Mouse (Mus musculus): Measurements from ENCODE around the gene Aox3. TPM values are rescaled to one million over a fixed set of nuclear protein-coding genes. Genes with fewer than 3 reads are reported as not detected.

Gene Aox3
- polyA plus RNA-seq, 1 experiment from 2014 or later = 0.32 TPM

GRCm38 (mm10) chr1:58074266-58074665, 38.7 kb upstream of the Aox3 start:
- H3K4me2 ChIP-seq (replicated peaks) = no peak overlapping the region
- no peak overlapping the region for H3K9ac ChIP-seq
- no peaks in the 10 kb centered on the region for H3K27me3 ChIP-seq (ENCODE audit: control insufficient read depth, insufficient read depth, low read length)
- H3K4me1 ChIP-seq (replicated peaks; ENCODE audit: control insufficient read depth, insufficient read depth, low read length) = no peaks in the 10 kb centered on the region; the same call in 1 of the 2 replicates
- ATAC-seq (ENCODE audit: low FRiP score) (no peak), DNase-seq (ENCODE audit: low spot score) (no peak)
- WGBS = 94% methylated on average over 2 of the region's 2 CpGs
- H3K4me3 ChIP-seq (replicated peaks; ENCODE audit: low read length) = no peak overlapping the region
- no peaks in the 10 kb centered on the region for H3K9me3 ChIP-seq (ENCODE audit: control insufficient read depth, low read length)
- no peaks in the 10 kb centered on the region for H3K36me3 ChIP-seq (replicated peaks; ENCODE audit: control insufficient read depth, insufficient read depth)
- H3K27ac ChIP-seq = no peak overlapping the region

DNA sequence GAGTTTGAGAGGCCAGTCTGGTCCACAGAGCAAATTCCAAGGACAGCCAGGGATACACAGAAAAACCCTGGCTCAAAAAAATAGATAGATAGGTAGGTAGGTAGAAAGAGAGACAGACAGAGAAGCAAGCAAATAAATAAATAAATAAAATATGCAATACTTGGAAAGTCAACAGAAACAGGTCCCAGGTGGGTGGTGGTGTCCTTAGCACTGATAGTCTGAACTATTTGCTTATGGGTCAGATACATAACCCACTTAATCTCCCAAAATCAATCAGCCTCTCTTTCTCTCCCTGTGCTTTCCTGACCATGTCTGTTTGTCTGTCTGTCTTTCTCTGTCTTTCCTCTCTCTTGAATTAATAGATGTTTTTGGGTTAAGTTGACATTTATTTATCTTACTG, 35.0 kb upstream of the Aox3 start:
- Histone ChIP-seq H3K36me3 (replicated peaks; ENCODE audit: control insufficient read depth, insufficient read depth) (no peaks in the 10 kb centered on the region), H3K9ac (no peak overlapping the region), H3K9me3 (ENCODE audit: control insufficient read depth, low read length) (no peaks in the 10 kb centered on the region), H3K4me1 (replicated peaks; ENCODE audit: control insufficient read depth, insufficient read depth, low read length) (no peaks in the 10 kb centered on the region), H3K4me3 (replicated peaks; ENCODE audit: low read length) (no peak overlapping the region), H3K4me2 (replicated peaks) (no peak overlapping the region), H3K27me3 (ENCODE audit: control insufficient read depth, insufficient read depth, low read length) (no peaks in the 10 kb centered on the region), H3K27ac (no peak overlapping the region)
- ATAC-seq (ENCODE audit: low FRiP score) = no peak
- DNase-seq (ENCODE audit: low spot score) = no peak

DNA sequence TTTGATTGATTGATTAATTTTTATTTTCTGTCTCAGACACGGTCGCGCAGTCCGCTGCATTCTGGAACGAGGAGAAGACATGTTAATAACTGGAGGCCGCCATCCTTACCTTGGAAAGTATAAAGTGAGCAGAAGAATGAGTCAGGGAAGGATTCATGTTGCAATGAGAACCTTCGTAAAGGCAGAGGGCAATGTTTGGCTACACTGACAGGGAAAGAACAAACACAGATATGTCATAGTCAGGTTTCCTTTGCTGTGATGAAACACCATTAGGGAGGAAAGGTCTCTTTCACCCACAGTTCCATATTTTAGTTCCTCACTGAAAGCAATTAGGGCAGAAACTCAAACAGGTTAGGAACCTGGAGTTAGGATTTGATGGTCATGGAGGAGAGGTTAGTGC, 34.5 kb upstream of the Aox3 start:
- Histone ChIP-seq H3K4me2 (replicated peaks) (no peak overlapping the region), H3K27me3 (ENCODE audit: control insufficient read depth, insufficient read depth, low read length) (no peaks in the 10 kb centered on the region), H3K4me1 (replicated peaks; ENCODE audit: control insufficient read depth, insufficient read depth, low read length) (no peaks in the 10 kb centered on the region), H3K9ac (no peak overlapping the region), H3K9me3 (ENCODE audit: control insufficient read depth, low read length) (no peaks in the 10 kb centered on the region), H3K4me3 (replicated peaks; ENCODE audit: low read length) (no peak overlapping the region), H3K27ac (no peak overlapping the region), H3K36me3 (replicated peaks; ENCODE audit: control insufficient read depth, insufficient read depth) (no peaks in the 10 kb centered on the region)
- no peak for ATAC-seq (ENCODE audit: low FRiP score)
- DNase-seq (ENCODE audit: low spot score) = no peak
- 88% methylated on average over 7 of the region's 7 CpGs for WGBS

- Histone ChIP-seq H3K27ac (no peak overlapping the region), H3K27me3 (ENCODE audit: control insufficient read depth, insufficient read depth, low read length) (no peaks in the 10 kb centered on the region), H3K9ac (no peak overlapping the region), H3K36me3 (replicated peaks; ENCODE audit: control insufficient read depth, insufficient read depth) (no peaks in the 10 kb centered on the region), H3K4me2 (replicated peaks) (no peak overlapping the region), H3K9me3 (ENCODE audit: control insufficient read depth, low read length) (no peaks in the 10 kb centered on the region), H3K4me3 (replicated peaks; ENCODE audit: low read length) (no peak overlapping the region), H3K4me1 (replicated peaks; ENCODE audit: control insufficient read depth, insufficient read depth, low read length) (no peaks in the 10 kb centered on the region)
- DNase-seq (ENCODE audit: low spot score) (no peak), ATAC-seq (ENCODE audit: low FRiP score) (no peak)
- WGBS = 95% methylated on average over 5 of the region's 5 CpGs
Measured at GRCm38 (mm10) chr1:58079689-58080088, 33.2 kb upstream of the Aox3 start.

DNA sequence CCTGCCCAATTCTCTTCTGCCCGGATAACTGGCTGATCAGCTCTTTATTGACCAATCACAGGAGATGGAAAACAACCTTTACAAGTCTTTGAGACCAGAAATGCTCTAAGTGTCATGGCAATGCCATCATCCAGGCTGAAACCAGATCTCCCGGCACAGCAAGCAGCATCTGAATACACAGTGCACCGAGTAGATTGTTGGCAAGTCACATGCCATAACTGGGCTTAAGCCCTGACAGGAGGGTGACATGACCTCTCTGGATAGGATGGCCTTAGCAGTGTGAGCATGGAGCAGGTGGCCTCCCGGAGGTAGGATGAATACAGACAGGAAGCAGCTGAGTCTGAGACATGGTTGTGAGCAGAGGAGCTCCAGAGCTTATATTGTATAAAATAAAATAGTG, 32.5 kb upstream of the Aox3 start:
- no peaks in the 10 kb centered on the region for H3K36me3 ChIP-seq (replicated peaks; ENCODE audit: control insufficient read depth, insufficient read depth)
- no peak overlapping the region for H3K4me3 ChIP-seq (replicated peaks; ENCODE audit: low read length)
- no peaks in the 10 kb centered on the region for H3K9me3 ChIP-seq (ENCODE audit: control insufficient read depth, low read length)
- no peaks in the 10 kb centered on the region for H3K4me1 ChIP-seq (replicated peaks; ENCODE audit: control insufficient read depth, insufficient read depth, low read length)
- no peak overlapping the region for H3K27ac ChIP-seq
- H3K4me2 ChIP-seq (replicated peaks) = no peak overlapping the region
- no peaks in the 10 kb centered on the region for H3K27me3 ChIP-seq (ENCODE audit: control insufficient read depth, insufficient read depth, low read length)
- DNase-seq (ENCODE audit: low spot score) (no peak), ATAC-seq (ENCODE audit: low FRiP score) (no peak)
- WGBS = 84% methylated on average over 4 of the region's 4 CpGs
- H3K9ac ChIP-seq = no peak overlapping the region

DNA sequence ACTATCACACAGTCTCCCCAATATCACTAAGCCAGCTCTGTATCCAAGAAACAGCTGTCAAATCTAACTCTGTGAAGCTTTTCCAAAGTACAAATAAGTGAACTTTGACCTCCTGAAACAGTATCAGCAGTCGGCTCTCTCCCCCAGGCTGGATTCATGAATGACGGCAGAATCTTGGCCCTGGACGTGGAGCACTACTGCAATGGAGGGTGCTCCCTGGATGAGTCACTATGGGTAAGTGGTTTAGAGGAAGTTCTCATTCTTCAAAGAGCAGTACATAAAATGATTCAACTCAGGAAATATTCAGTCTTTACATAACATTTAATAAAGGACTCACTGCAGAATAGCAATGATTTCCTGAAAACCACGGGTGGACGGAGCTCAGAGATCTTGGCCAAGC, 31.6 kb upstream of the Aox3 start:
- H3K27ac ChIP-seq = no peak overlapping the region
- no peaks in the 10 kb centered on the region for H3K4me1 ChIP-seq (replicated peaks; ENCODE audit: control insufficient read depth, insufficient read depth, low read length)
- no peaks in the 10 kb centered on the region for H3K9me3 ChIP-seq (ENCODE audit: control insufficient read depth, low read length)
- ATAC-seq (ENCODE audit: low FRiP score) = no peak
- no peak for DNase-seq (ENCODE audit: low spot score)
- H3K4me3 ChIP-seq (replicated peaks; ENCODE audit: low read length) = no peak overlapping the region
- H3K36me3 ChIP-seq (replicated peaks; ENCODE audit: control insufficient read depth, insufficient read depth) = no peaks in the 10 kb centered on the region
- no peaks in the 10 kb centered on the region for H3K27me3 ChIP-seq (ENCODE audit: control insufficient read depth, insufficient read depth, low read length)
- H3K4me2 ChIP-seq (replicated peaks) = no peak overlapping the region
- WGBS = 87% methylated on average over 5 of the region's 5 CpGs
- H3K9ac ChIP-seq = no peak overlapping the region

- Histone ChIP-seq H3K36me3 (replicated peaks; ENCODE audit: control insufficient read depth, insufficient read depth) (no peaks in the 10 kb centered on the region), H3K4me2 (replicated peaks) (no peak overlapping the region), H3K4me3 (replicated peaks; ENCODE audit: low read length) (no peak overlapping the region), H3K27me3 (ENCODE audit: control insufficient read depth, insufficient read depth, low read length) (no peaks in the 10 kb centered on the region), H3K9me3 (ENCODE audit: control insufficient read depth, low read length) (no peaks in the 10 kb centered on the region), H3K4me1 (replicated peaks; ENCODE audit: control insufficient read depth, insufficient read depth, low read length) (no peaks in the 10 kb centered on the region), H3K27ac (no peak overlapping the region), H3K9ac (no peak overlapping the region)
- WGBS = 76% methylated on average over 5 of the region's 5 CpGs
- ATAC-seq (ENCODE audit: low FRiP score) = no peak
- no peak for DNase-seq (ENCODE audit: low spot score)
Measured at GRCm38 (mm10) chr1:58089316-58089715, 23.6 kb upstream of the Aox3 start.

DNA sequence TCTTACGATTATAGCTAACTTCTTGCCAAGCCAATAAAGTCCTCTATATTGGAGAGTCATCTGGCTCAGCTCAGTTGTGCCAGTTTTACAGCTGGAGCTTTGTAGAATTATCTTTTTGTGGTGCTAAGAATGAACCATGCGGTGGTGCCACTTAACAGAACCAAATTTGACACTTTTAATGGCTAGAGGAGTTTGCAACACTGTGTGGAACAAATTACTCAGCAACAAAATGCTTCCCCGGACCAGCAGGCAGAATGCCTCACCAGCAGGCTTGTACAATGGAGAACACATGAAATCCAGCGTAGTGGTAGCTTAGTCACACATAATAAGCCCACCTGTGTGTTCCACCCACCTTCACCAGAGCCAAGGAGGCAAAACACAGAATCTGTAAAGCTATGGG, 22.7 kb upstream of the Aox3 start:
- Histone ChIP-seq H3K9ac (no peak overlapping the region), H3K27me3 (ENCODE audit: control insufficient read depth, insufficient read depth, low read length) (no peaks in the 10 kb centered on the region), H3K4me1 (replicated peaks; ENCODE audit: control insufficient read depth, insufficient read depth, low read length) (no peaks in the 10 kb centered on the region), H3K36me3 (replicated peaks; ENCODE audit: control insufficient read depth, insufficient read depth) (no peaks in the 10 kb centered on the region), H3K9me3 (ENCODE audit: control insufficient read depth, low read length) (no peaks in the 10 kb centered on the region), H3K4me2 (replicated peaks) (no peak overlapping the region), H3K4me3 (replicated peaks; ENCODE audit: low read length) (no peak overlapping the region), H3K27ac (no peak overlapping the region)
- no peak for ATAC-seq (ENCODE audit: low FRiP score)
- WGBS = 84% methylated on average over 4 of the region's 4 CpGs
- no peak for DNase-seq (ENCODE audit: low spot score)

GRCm38 (mm10) chr1:58091213-58091612, 21.7 kb upstream of the Aox3 start:
- DNase-seq (ENCODE audit: low spot score) (no peak), ATAC-seq (ENCODE audit: low FRiP score) (no peak)
- Histone ChIP-seq H3K27ac (no peak overlapping the region), H3K36me3 (replicated peaks; ENCODE audit: control insufficient read depth, insufficient read depth) (no peaks in the 10 kb centered on the region), H3K9ac (no peak overlapping the region), H3K4me2 (replicated peaks) (no peak overlapping the region), H3K4me1 (replicated peaks; ENCODE audit: control insufficient read depth, insufficient read depth, low read length) (no peaks in the 10 kb centered on the region), H3K9me3 (ENCODE audit: control insufficient read depth, low read length) (no peaks in the 10 kb centered on the region), H3K27me3 (ENCODE audit: control insufficient read depth, insufficient read depth, low read length) (no peaks in the 10 kb centered on the region), H3K4me3 (replicated peaks; ENCODE audit: low read length) (no peak overlapping the region)
- 82% methylated on average over 3 of the region's 3 CpGs for WGBS

DNA sequence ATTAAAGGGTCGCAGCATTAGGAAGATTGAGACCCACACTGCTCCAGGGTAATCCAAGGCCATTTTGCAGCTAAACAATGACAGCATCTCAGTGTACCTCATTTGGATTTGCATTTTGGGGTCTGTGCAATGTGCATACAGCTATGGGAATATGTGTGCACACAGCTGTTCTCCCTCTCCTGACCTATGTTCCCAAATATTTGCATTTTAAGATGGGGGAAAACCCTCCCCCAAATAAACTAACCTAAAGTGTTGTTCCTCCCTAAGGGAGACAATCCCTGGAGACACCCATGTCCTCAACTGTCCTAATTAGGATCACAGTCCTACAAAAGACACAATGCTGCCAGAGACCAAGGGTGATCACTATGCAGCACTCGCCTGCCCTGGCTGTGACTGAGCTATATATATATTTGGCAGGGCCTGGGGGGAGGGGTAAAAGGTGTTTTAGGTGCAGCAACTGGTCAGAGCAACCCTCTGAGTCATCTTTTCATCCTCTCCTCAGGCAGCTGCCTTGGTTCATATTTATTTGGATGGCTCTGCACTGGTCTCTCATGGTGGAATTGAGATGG, 20.9 kb upstream of the Aox3 start:
- Histone ChIP-seq H3K4me3 (replicated peaks; ENCODE audit: low read length) (no peak overlapping the region), H3K4me1 (replicated peaks; ENCODE audit: control insufficient read depth, insufficient read depth, low read length) (no peaks in the 10 kb centered on the region), H3K4me2 (replicated peaks) (no peak overlapping the region), H3K27me3 (ENCODE audit: control insufficient read depth, insufficient read depth, low read length) (no peaks in the 10 kb centered on the region), H3K36me3 (replicated peaks; ENCODE audit: control insufficient read depth, insufficient read depth) (no peaks in the 10 kb centered on the region), H3K27ac (no peak overlapping the region), H3K9me3 (ENCODE audit: control insufficient read depth, low read length) (no peaks in the 10 kb centered on the region), H3K9ac (no peak overlapping the region)
- DNase-seq (ENCODE audit: low spot score) (no peak), ATAC-seq (ENCODE audit: low FRiP score) (no peak)
- WGBS = 82% methylated on average over 2 of the region's 2 CpGs

All from hindbrain, embryonic 14.5 days (tissue).